Mouse (Mus musculus) forebrain, embryonic 15.5 days (tissue): ENCODE measurements around the gene Rpl35a. TPM values are rescaled to one million over a fixed set of nuclear protein-coding genes. Genes with fewer than 3 reads are reported as not detected.
"Not testable (repeated sequence)": the region's sequence is repeated elsewhere in the genome, so short reads cannot be mapped to it uniquely, and the experiment has no call there.

ENCODE experiments used
- ATAC-seq: fragments of 200-750 bp; cut with Nextera tagmentation; replicated peaks from 2 replicates; pipeline ENCODE4 v1.8.0; 2017; ENCODE audit warnings: mild to moderate bottlenecking, moderate TSS enrichment, moderate library complexity
- H3K27ac ChIP-seq: fragments of 300-500 bp; sonication (generic); replicated peaks from 2 replicates; pipeline ENCODE4 v1.5.1; 2015; ENCODE audit warnings: mild to moderate bottlenecking, inconsistent platforms
- H3K27me3 ChIP-seq: fragments of 300-500 bp; sonication (generic); 2 replicates; pipeline ENCODE4 v1.6.1; 2015; ENCODE audit warnings: inconsistent platforms
- H3K36me3 ChIP-seq: fragments of 300-500 bp; sonication (generic); 2 replicates; pipeline ENCODE4 v1.6.1; 2015; ENCODE audit warnings: mild to moderate bottlenecking, inconsistent platforms
- H3K4me1 ChIP-seq: fragments of 300-500 bp; sonication (generic); 2 replicates; pipeline ENCODE4 v1.6.1; 2015; ENCODE audit warnings: inconsistent platforms
- H3K4me2 ChIP-seq: fragments of 300-500 bp; sonication (generic); replicated peaks from 2 replicates; pipeline ENCODE4 v1.6.1; 2015; ENCODE audit warnings: mild to moderate bottlenecking, inconsistent platforms
- H3K4me3 ChIP-seq: fragments of 300-500 bp; sonication (generic); 2 replicates; pipeline ENCODE4 v1.5.1; 2015; ENCODE audit warnings: mild to moderate bottlenecking, inconsistent platforms
- H3K9ac ChIP-seq: fragments of 300-500 bp; sonication (generic); replicated peaks from 2 replicates; pipeline ENCODE4 v1.6.1; 2015; ENCODE audit warnings: mild to moderate bottlenecking, inconsistent platforms
- H3K9me3 ChIP-seq: fragments of 300-500 bp; sonication (generic); 2 replicates; pipeline ENCODE4 v1.6.1; 2016; ENCODE audit warnings: inconsistent platforms
- WGBS: fragments of 180-500 bp; shearing (Covaris S2); methylation state at CpG from one replicate; pipeline ENCODE4 v1.1.7; 2015; ENCODE audit warnings: mixed read lengths; 5-methylcytosine and 5-hydroxymethylcytosine counted together
- polyA plus RNA-seq: library from polyadenylated mRNA; unstranded; fragments of >200 nt; fragmentation: Nextera tagmentation; extraction: Ambion mirVana; gene quantifications from 2 replicates; pipeline ENCODE4 v1.2.1, GENCODE M21; 2015

Gene Rpl35a
- polyA plus RNA-seq, 1 experiment from 2014 or later: 534 TPM

GRCm38 (mm10) chr16:33058656-33059055 lies 2.4 kb downstream of the Rpl35a start:
- not testable (repeated sequence) for H3K4me3 ChIP-seq, H3K27ac ChIP-seq, H3K9ac ChIP-seq, H3K27me3 ChIP-seq, H3K4me2 ChIP-seq, ATAC-seq, H3K9me3 ChIP-seq
- Histone ChIP-seq H3K4me1 (peaks cover 31% of the 10 kb centered on the region), H3K36me3 (peaks cover 31% of the 10 kb centered on the region)
- 90% methylated on average over 9 of the region's 9 CpGs for WGBS

- Histone ChIP-seq H3K4me1 (peaks cover 36% of the 10 kb centered on the region), H3K4me3 (no peak overlapping the region), H3K9me3 (no peaks in the 10 kb centered on the region), H3K27me3 (no peaks in the 10 kb centered on the region), H3K9ac (no peak overlapping the region), H3K36me3 (peaks cover 31% of the 10 kb centered on the region), H3K4me2 (no peak overlapping the region), H3K27ac (no peak overlapping the region)
- no peak for ATAC-seq
- 83% methylated on average over 1 of the region's 1 CpGs for WGBS
These were observed 3.2 kb downstream of the Rpl35a start for GRCm38 (mm10) chr16:33059471-33059870.

- H3K9me3 ChIP-seq: no peaks in the 10 kb centered on the region
- ATAC-seq: no peak
- H3K4me3 ChIP-seq: no peak overlapping the region
- 78% methylated on average over 2 of the region's 2 CpGs for WGBS
- no peaks in the 10 kb centered on the region for H3K27me3 ChIP-seq
- no peak overlapping the region for H3K9ac ChIP-seq
- H3K4me1 ChIP-seq: peaks cover 32% of the 10 kb centered on the region
- H3K36me3 ChIP-seq: peaks cover 31% of the 10 kb centered on the region
- H3K4me2 ChIP-seq: no peak overlapping the region
- no peak overlapping the region for H3K27ac ChIP-seq
These were observed 4.7 kb downstream of the Rpl35a start for GRCm38 (mm10) chr16:33060926-33061325.

GRCm38 (mm10) chr16:33061400-33061799 lies 5.1 kb downstream of the Rpl35a start:
- WGBS: 59% methylated on average over 11 of the region's 11 CpGs
- H3K4me2 ChIP-seq: no peak overlapping the region; the same call in 1 of the 2 replicates
- peaks cover 32% of the 10 kb centered on the region for H3K4me1 ChIP-seq
- H3K4me3 ChIP-seq: no peak overlapping the region
- H3K9me3 ChIP-seq: no peaks in the 10 kb centered on the region
- no peaks in the 10 kb centered on the region for H3K27me3 ChIP-seq
- peak overlapping the region; percentile 89 for H3K27ac ChIP-seq
- H3K36me3 ChIP-seq: peaks cover 31% of the 10 kb centered on the region
- H3K9ac ChIP-seq: no peak overlapping the region
- ATAC-seq: no peak

GRCm38 (mm10) chr16:33062024-33062681 lies 5.9 kb downstream of the Rpl35a start, which contains the start of gene Lmln:
Gene Lmln, plus strand, starts transcription at chr16:33062521.
- Histone ChIP-seq H3K4me3 (peak within 1 kb of the TSS; percentile 91), H3K9ac (peak within 1 kb of the TSS; percentile 81), H3K27ac (peak within 1 kb of the TSS; percentile 89), H3K27me3 (no peaks in the 10 kb centered on the region), H3K36me3 (peaks cover 36% of the 10 kb centered on the region), H3K4me2 (peak within 1 kb of the TSS; percentile 91), H3K4me1 (peaks cover 32% of the 10 kb centered on the region), H3K9me3 (no peaks in the 10 kb centered on the region)
- peak; percentile 97 for ATAC-seq
- WGBS: under 1% methylated on average over 63 of the region's 64 CpGs

- Histone ChIP-seq H3K9ac (peak overlapping the region; percentile 81), H3K27ac (peak overlapping the region; percentile 89), H3K36me3 (peaks cover 36% of the 10 kb centered on the region), H3K4me2 (peak overlapping the region; percentile 91), H3K9me3 (no peaks in the 10 kb centered on the region), H3K4me1 (peaks cover 27% of the 10 kb centered on the region), H3K4me3 (peak overlapping the region; percentile 91), H3K27me3 (no peaks in the 10 kb centered on the region)
- ATAC-seq: peak; percentile 66
- 0% methylated on average over 35 of the region's 35 CpGs for WGBS
These were observed 6.5 kb downstream of the Rpl35a start for GRCm38 (mm10) chr16:33062682-33063131.

- peak overlapping the region; percentile 81 for H3K9ac ChIP-seq
- WGBS: 2% methylated on average over 7 of the region's 7 CpGs
- H3K4me2 ChIP-seq: peak overlapping the region; percentile 91
- no peak for ATAC-seq
- H3K36me3 ChIP-seq: peaks cover 32% of the 10 kb centered on the region
- H3K27ac ChIP-seq: peak overlapping the region; percentile 89
- H3K4me3 ChIP-seq: peak overlapping the region; percentile 91
- no peaks in the 10 kb centered on the region for H3K9me3 ChIP-seq
- H3K27me3 ChIP-seq: no peaks in the 10 kb centered on the region
- H3K4me1 ChIP-seq: peaks cover 22% of the 10 kb centered on the region
These were observed 7.0 kb downstream of the Rpl35a start for GRCm38 (mm10) chr16:33063267-33063666.

- peaks cover 19% of the 10 kb centered on the region for H3K4me1 ChIP-seq
- no peak overlapping the region for H3K4me3 ChIP-seq
- 74% methylated on average over 9 of the region's 9 CpGs for WGBS
- no peak overlapping the region for H3K27ac ChIP-seq
- H3K9ac ChIP-seq: no peak overlapping the region
- no peak for ATAC-seq
- H3K4me2 ChIP-seq: no peak overlapping the region
- H3K27me3 ChIP-seq: no peaks in the 10 kb centered on the region
- H3K36me3 ChIP-seq: peaks cover 18% of the 10 kb centered on the region
- no peaks in the 10 kb centered on the region for H3K9me3 ChIP-seq
These were observed 8.4 kb downstream of the Rpl35a start for GRCm38 (mm10) chr16:33064636-33065035.

GRCm38 (mm10) chr16:33070928-33071327 lies 14.7 kb downstream of the Rpl35a start:
- Histone ChIP-seq H3K4me1 (no peaks in the 10 kb centered on the region), H3K27me3 (no peaks in the 10 kb centered on the region), H3K36me3 (peaks cover 23% of the 10 kb centered on the region), H3K27ac (no peak overlapping the region), H3K9me3 (no peaks in the 10 kb centered on the region), H3K4me2 (no peak overlapping the region), H3K4me3 (no peak overlapping the region), H3K9ac (no peak overlapping the region)
- ATAC-seq: no peak

GRCm38 (mm10) chr16:33072871-33073557 lies 16.8 kb downstream of the Rpl35a start:
- H3K36me3 ChIP-seq: peaks cover 19% of the 10 kb centered on the region
- WGBS: 90% methylated on average over 6 of the region's 6 CpGs
- H3K4me1 ChIP-seq: no peaks in the 10 kb centered on the region
- H3K27me3 ChIP-seq: no peaks in the 10 kb centered on the region
- no peak overlapping the region for H3K4me3 ChIP-seq
- no peak overlapping the region for H3K27ac ChIP-seq
- ATAC-seq: no peak
- H3K9ac ChIP-seq: no peak overlapping the region
- H3K4me2 ChIP-seq: no peak overlapping the region
- no peaks in the 10 kb centered on the region for H3K9me3 ChIP-seq

GRCm38 (mm10) chr16:33074967-33075366 lies 18.7 kb downstream of the Rpl35a start:
- no peak overlapping the region for H3K4me3 ChIP-seq
- no peak overlapping the region for H3K4me2 ChIP-seq
- 82% methylated on average over 5 of the region's 5 CpGs for WGBS

GRCm38 (mm10) chr16:33076078-33076477 lies 19.8 kb downstream of the Rpl35a start:
- Histone ChIP-seq H3K9me3 (no peaks in the 10 kb centered on the region), H3K4me2 (no peak overlapping the region), H3K9ac (no peak overlapping the region), H3K36me3 (peaks cover 17% of the 10 kb centered on the region; the same call in 1 of the 2 replicates), H3K27me3 (no peaks in the 10 kb centered on the region), H3K27ac (no peak overlapping the region), H3K4me3 (no peak overlapping the region), H3K4me1 (no peaks in the 10 kb centered on the region)
- no peak for ATAC-seq
- 87% methylated on average over 6 of the region's 6 CpGs for WGBS

More at GRCm38 (mm10) chr16:33074967-33075366, 18.7 kb downstream of the Rpl35a start:
- H3K27me3 ChIP-seq: no peaks in the 10 kb centered on the region
- H3K27ac ChIP-seq: no peak overlapping the region
- no peak for ATAC-seq
- peaks cover 16% of the 10 kb centered on the region for H3K36me3 ChIP-seq
- no peaks in the 10 kb centered on the region for H3K4me1 ChIP-seq
- no peak overlapping the region for H3K9ac ChIP-seq
- H3K9me3 ChIP-seq: no peaks in the 10 kb centered on the region
